Comparison of ENCODE assay signal across 28 mouse cellular contexts in the genomic region with DNA sequence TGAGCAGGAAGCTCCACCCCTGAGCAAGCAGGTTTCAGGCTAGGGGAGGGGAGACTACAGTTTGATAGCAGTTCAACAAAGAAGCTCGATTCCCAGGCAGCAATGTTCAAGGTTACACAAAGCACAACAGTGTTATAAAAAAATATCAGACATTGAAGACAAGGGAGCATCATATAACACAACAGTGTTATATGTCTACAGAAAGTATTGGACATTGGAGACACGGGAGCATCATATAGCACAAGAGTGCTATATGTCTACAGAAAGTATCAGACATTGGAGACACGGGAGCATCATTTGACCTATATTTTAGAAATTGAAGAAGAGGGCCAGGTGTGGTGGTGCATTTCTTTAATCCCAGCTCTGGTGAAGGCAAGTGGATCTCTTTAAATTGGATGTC. TPM values are rescaled to one million over a fixed set of nuclear protein-coding genes. Genes with fewer than 3 reads are reported as not detected.
"Had no signal": no experiment of that assay in that cellular context is flagged by ENCODE, and none has a peak within 500 bp of the region (broad histone marks: within the 10 kb centered on the region; RNA-seq: fewer than 3 reads in every experiment).

No protein-coding gene starts in this region.

- DNase-seq: kidney, adult 18-20 months; kidney, adult 9 months; kidney, postnatal 14 days; kidney, postnatal 4 days; layer of hippocampus, adult 9-11 months; liver; liver, postnatal 0 days; lung, embryonic 14.5 days; right cerebral cortex, adult 18-20 months; right cerebral cortex, postnatal 14 days; right cerebral cortex, postnatal 4 days; thymus, postnatal 36 days had no signal

- H3K4me2 ChIP-seq: limb, embryonic 13.5 days; lung, embryonic 14.5 days; midbrain, embryonic 13.5 days; neural tube, embryonic 12.5 days; neural tube, embryonic 15.5 days had no signal

- H3K36me3 ChIP-seq: limb, embryonic 10.5 days; limb, embryonic 13.5 days; midbrain, embryonic 13.5 days; neural tube, embryonic 12.5 days; neural tube, embryonic 15.5 days had no signal

- H3K4me3 ChIP-seq: layer of hippocampus, adult 2 months; limb, embryonic 10.5 days; limb, embryonic 13.5 days; midbrain, embryonic 13.5 days; neural tube, embryonic 12.5 days; neural tube, embryonic 15.5 days had no signal

- H3K9me3 ChIP-seq: limb, embryonic 10.5 days; limb, embryonic 13.5 days; midbrain, embryonic 13.5 days; neural tube, embryonic 12.5 days; neural tube, embryonic 15.5 days had no signal

- H3K27ac ChIP-seq: layer of hippocampus, adult 2 months; limb, embryonic 10.5 days; limb, embryonic 13.5 days; liver, embryonic 14.5 days; macrophage; midbrain, embryonic 13.5 days; neural tube, embryonic 12.5 days; neural tube, embryonic 15.5 days had no signal

- H3K9ac ChIP-seq: limb, embryonic 13.5 days; liver, embryonic 14.5 days; liver, postnatal 0 days; lung, embryonic 14.5 days; midbrain, embryonic 13.5 days; neural tube, embryonic 12.5 days; neural tube, embryonic 15.5 days had no signal

- ATAC-seq: inflammation-experienced regulatory T-cells, adult 6 months; liver, postnatal 0 days; lung, postnatal 0 days; midbrain, embryonic 13.5 days had no signal

RNA-seq across cellular contexts. Expression of a gene that starts 25.0 kb away (rescaled TPM):
- total RNA-seq: layer of hippocampus, adult 2 months; layer of hippocampus, postnatal 25 days; left cerebral cortex, adult 18-20 months; left cerebral cortex, postnatal 25 days; megakaryocyte, adult 5-6 weeks; midbrain, postnatal 0 days had no signal
- polyA plus RNA-seq: inflammation-experienced regulatory T-cells, adult 6 months; limb, embryonic 13.5 days; liver, embryonic 14.5 days; liver, postnatal 0 days; lung, embryonic 14.5 days; macrophage; midbrain, embryonic 13.5 days; midbrain, postnatal 0 days; neural tube, embryonic 12.5 days; neural tube, embryonic 15.5 days; stomach, embryonic 14.5 days had no signal

RNA-seq across cellular contexts. Expression of a gene that starts 47.9 kb away (rescaled TPM):
- total RNA-seq: megakaryocyte, adult 5-6 weeks had no signal
- polyA plus RNA-seq: inflammation-experienced regulatory T-cells, adult 6 months; macrophage had no signal
